Mouse (Mus musculus): ENCODE data around the gene Trim28.

DNA sequence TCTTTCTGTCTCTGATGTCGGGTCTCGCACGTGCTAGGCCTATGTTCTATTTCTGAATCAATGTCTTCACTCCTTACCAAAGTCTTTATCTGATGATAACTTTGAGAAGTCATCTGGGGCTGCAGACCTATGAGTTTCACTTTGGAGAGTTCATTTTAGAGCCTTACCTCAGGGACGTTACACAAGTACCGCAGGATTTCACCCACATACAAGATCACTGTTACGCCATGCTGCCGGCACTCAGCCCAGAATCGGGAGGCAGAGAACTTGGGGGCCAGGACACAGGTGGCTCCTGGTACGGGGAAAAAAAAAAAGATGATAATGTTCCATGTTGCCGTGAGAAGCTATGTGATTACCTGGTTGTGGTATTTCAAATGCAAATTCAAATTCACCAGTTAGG is 5.8 kb upstream of the Trim28 start:
- TF ChIP-seq CTCF (IDR thresholded peaks at IDR 0.05; ENCODE audit: low read depth) (no peak), EP300 (IDR thresholded peaks at IDR 0.05; ENCODE audit: low read depth) (no peak)
